Mouse (Mus musculus) ES-CJ7 (cell line): Measurements from ENCODE around the gene Tmem248.
A peak's percentile ranks its signal among the peaks of the same experiment; 100 is the strongest.

ENCODE experiments used
- DNase-seq: peaks from one replicate; pipeline ENCODE4 v3.0.0; 2011; ENCODE audit warnings: low read depth, low spot score

The Tmem248 gene

GRCm38 (mm10) chr5:130216781-130217180, at the start of gene Tmem248:
Gene Tmem248 (plus strand): TSS chr5:130217081.
- no peak for DNase-seq

GRCm38 (mm10) chr5:130169109-130169508, 47.8 kb upstream of the Tmem248 start:
- DNase-seq: no peak

- DNase-seq: no peak
Observed at GRCm38 (mm10) chr5:130170666-130171422, 46.0 kb upstream of the Tmem248 start.

- DNase-seq: peak; percentile 71
Observed at GRCm38 (mm10) chr5:130171423-130171954, 45.4 kb upstream of the Tmem248 start, which contains the start of gene Rabgef1. Gene Rabgef1 (plus strand): TSS chr5:130171798.

- DNase-seq: no peak
Observed at GRCm38 (mm10) chr5:130171956-130172601, 44.8 kb upstream of the Tmem248 start.

DNA sequence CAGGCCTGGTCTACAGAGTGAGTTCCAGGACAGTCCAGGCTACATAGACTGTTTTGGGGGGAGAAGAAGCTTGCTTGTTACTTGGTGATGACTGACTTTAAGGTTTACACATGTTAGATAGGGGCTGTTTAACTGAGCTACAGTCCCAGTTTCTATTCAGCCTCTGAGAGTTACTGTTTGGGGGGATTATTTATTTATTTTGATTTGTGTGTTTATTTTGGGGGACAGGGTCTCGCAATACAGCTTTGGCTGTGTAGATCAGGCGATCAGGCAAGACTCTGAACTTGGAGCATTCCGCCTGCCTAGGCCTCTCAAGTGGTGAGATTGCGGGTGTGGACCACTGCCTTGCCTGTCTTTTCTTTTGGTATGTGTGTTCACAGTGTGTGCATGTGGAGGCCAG, 43.9 kb upstream of the Tmem248 start:
- no peak for DNase-seq

- DNase-seq: no peak
Observed at GRCm38 (mm10) chr5:130177871-130178270, 39.0 kb upstream of the Tmem248 start.

GRCm38 (mm10) chr5:130180362-130180761, 36.5 kb upstream of the Tmem248 start:
- DNase-seq: peak; percentile 68

- no peak for DNase-seq
Observed at GRCm38 (mm10) chr5:130181740-130182540, 34.9 kb upstream of the Tmem248 start.

DNA sequence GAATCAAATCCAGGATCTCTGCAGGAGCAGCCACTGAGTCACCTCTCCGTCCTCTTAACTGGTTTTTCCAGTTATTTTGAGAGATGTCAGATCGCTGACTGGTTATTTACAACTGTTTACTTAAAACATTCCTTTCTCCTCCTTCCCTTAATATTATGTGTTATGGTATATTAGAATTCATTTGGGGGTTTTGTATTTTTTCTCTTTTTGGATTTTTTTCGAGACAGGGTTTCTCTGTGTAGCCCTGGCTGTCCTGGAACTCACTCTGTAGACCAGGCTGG, 34.4 kb upstream of the Tmem248 start:
- no peak for DNase-seq

- DNase-seq: no peak
Observed at GRCm38 (mm10) chr5:130184193-130184856, 32.6 kb upstream of the Tmem248 start.

DNA sequence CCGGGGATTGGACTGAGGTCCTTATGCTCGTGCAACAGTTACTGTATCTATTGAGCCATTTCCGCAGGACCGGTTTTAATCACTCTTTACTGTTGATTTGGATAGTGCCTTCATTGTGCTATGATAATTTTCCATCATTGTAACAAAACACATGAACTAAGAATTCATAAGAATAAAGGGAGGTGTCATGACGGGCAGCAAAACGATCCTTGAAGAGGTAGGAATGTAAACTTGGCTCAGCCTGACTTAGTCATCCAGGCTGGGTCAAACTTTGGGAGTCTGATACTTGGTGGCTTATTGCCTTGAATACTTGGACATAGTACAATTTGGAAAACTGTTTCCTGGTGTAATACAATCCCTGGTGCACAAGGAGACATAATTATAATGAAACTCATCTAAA, 31.6 kb upstream of the Tmem248 start:
- no peak for DNase-seq

GRCm38 (mm10) chr5:130187383-130187782, 29.5 kb upstream of the Tmem248 start:
- DNase-seq: peak; percentile 87

- DNase-seq: no peak
Observed at GRCm38 (mm10) chr5:130190909-130191308, 26.0 kb upstream of the Tmem248 start.

- DNase-seq: no peak
Observed at GRCm38 (mm10) chr5:130191865-130192264, 25.0 kb upstream of the Tmem248 start.

- no peak for DNase-seq
Observed at GRCm38 (mm10) chr5:130192356-130192944, 24.4 kb upstream of the Tmem248 start.

- DNase-seq: no peak
Observed at GRCm38 (mm10) chr5:130193760-130194159, 23.1 kb upstream of the Tmem248 start.

- no peak for DNase-seq
Observed at GRCm38 (mm10) chr5:130196307-130196706, 20.6 kb upstream of the Tmem248 start.

GRCm38 (mm10) chr5:130197454-130197853, 19.4 kb upstream of the Tmem248 start:
- DNase-seq: no peak

DNA sequence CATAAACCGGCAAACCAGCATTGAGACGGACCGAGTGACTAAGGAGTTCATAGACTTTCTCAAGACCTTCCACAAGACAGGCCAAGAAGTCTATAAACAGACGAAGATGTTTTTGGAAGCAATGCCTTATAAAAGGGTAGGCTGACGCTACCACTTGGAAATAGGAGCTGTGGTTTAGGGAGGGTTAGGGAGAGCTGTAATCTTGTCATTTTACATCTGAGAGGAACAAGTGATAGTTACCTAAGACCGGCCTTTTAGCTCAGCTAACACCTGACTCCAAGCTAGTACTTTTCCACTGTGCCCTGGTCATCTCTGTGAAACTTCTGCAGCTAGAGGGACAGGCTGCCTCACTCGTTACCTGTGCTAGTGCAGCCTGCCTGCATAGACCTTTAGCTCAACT, 18.9 kb upstream of the Tmem248 start:
- no peak for DNase-seq
